Mouse (Mus musculus) spleen, postnatal 36 days (tissue): ENCODE measurements around the gene Efcab12.

Source experiments
- DNase-seq, 2 experiments: peaks; one replicate each; pipeline ENCODE4 v3.0.0; 2022; ENCODE audit warnings: low spot score in 2 of 2, mixed read lengths in 1 of 2

Gene Efcab12

DNA sequence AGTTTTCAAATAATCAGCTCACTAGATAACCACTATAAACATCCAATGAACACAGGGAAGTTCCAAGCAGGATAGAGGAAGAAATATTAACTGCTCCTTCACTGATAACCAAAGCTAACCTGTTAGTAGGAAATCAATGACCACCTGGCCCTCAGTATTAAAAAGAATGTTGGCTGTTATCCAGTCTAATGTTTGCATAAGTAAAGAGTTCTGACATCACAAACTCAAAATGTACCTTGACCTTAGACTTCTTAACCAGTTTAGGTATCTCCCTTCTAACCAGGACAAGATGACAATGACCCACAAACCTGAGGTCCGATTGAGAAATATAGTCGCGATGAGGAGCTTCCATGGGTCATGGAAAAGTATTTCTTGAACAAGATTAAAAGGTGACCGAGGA is 6.8 kb upstream of the Efcab12 start:
- DNase-seq, result no peak

DNA sequence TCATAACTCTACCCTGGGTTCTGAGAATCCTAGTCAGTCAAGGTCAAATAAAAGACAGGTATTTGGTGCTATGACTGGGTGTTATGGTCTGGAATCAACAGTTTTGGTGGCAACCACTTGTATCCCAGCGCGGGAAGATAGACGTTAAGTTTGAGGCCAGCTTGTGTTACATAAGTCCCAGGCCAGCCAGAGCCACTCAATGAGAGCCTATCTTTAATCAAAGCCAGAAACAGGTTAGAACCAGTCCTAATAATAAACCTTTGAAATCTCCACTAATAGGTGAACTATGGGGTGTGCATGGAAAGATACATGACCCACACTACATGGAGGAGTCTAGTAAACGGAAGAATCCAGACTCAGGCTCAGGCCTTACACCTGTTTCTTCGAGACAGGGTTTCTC is 533 bp upstream of the Efcab12 start:
- no peak for DNase-seq

DNA sequence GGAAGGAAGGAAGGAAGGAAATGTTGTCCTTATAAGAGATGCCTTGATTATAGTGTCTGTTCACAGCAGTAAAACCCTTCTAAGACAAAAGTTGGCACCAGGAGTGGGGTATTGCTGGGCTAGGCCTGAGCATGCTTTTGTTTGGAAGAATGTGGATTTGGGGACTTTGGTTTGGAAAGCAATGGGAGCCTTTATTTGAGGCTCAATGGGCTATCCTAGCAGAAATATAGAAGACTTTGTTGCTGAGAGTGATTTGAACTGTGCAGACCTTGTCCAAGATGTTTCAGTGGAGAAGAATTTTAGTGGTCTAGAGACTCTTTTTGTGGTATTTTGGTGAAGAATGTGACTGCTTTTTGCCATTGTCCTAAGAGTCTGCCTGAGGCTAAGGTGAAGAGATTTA is 4.4 kb downstream of the Efcab12 start:
- no peak for DNase-seq

DNA sequence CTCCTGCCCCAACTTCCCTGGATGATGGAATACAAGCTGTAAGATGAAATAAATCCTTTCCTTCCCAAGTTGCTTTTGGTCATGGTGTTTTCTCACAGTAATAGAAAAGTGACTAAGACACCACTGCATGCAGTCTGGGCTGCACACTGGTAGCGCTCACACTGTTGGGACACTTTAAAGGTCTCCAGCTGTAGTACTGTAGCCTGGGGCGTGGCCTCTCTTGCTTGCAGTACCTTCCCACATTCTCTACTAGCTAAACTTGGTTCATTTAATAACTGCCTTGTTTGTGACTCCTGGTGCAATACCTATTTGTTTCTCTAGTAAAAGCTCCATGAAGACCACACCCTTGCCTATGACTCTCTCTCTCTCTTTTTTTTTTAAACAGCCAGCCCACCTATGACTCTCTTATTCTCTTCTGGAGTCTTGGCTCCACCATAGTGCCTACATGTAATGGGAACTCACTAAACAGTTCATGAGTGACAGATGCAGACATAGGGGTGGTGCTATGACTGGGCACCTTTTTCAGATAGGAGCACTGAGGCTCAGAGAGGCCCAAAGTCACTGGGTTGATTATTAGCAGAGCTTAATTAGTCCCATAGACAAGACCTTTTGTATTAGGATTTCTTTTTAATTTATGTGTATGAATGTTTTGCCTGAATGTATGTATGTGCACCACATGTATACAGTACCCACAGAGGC is 5.9 kb downstream of the Efcab12 start:
- DNase-seq, result no peak

DNA sequence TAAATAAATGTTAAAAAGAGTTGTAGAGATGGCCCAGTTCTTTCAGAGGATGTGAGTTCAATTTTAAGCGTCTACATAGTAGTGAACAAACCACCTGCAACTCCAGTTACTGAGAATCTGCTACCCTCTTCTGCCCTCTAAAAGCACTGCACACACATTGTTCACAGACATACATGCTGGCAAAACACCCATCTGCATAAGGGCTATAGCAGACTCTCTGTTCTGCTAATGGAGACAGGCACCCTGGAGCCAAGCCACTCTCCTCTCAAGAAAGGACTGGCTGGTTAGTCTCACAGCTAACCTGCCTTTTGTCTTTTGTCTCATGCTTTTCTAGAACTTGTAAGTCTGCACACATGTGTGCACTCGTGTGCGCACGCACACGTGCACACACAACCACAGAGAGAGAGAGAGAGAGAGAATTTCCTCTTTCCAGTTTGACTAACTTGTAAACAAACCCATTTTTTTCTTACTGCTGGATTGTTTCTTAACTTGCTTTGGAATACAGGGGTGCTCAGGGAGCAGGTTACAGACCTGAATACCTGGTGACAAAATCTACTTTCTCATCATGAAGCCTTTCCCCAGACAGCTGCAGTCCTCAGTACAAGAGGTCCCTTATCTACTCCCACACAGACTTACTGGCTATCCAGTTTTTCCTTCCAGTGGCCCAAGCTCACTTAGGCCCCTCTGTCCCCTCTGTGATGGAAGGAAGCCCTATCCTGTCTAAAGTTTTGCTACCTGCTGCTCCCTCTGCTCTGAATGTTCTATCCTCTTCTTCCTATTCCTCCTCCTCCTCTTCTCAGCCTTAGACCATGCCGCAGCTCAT is 7.2 kb downstream of the Efcab12 start:
- DNase-seq, result no peak

DNA sequence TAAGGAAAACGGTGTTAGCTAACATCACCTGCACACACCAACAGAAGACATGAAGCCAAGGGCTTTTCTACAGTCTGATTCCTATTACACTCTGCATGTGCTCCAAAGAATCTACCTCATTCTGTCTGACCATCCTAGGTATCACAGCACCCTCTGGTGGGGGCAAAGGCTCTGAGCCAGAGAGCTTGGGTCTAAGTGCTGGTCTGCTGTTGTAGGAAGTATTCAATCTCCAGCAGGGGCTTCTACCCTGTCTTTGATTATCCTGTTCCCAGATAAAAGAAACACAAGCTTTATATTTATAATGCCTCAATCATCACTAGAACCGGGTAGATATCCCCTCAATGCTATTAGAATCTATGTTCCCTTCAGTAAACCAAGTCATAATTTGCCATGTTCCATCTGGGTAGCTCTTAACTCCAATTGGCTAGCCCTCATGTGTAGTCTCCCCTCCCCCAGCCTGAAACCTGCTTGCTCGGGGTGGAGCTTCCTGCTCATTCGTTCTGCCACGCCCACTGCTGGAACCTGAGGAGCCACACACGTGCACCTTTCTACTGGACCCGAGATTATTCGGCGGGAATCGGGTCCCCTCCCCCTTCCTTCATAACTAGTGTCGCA is 14.3 kb downstream of the Efcab12 start:
- peak; percentile 72 to 80 for DNase-seq

DNA sequence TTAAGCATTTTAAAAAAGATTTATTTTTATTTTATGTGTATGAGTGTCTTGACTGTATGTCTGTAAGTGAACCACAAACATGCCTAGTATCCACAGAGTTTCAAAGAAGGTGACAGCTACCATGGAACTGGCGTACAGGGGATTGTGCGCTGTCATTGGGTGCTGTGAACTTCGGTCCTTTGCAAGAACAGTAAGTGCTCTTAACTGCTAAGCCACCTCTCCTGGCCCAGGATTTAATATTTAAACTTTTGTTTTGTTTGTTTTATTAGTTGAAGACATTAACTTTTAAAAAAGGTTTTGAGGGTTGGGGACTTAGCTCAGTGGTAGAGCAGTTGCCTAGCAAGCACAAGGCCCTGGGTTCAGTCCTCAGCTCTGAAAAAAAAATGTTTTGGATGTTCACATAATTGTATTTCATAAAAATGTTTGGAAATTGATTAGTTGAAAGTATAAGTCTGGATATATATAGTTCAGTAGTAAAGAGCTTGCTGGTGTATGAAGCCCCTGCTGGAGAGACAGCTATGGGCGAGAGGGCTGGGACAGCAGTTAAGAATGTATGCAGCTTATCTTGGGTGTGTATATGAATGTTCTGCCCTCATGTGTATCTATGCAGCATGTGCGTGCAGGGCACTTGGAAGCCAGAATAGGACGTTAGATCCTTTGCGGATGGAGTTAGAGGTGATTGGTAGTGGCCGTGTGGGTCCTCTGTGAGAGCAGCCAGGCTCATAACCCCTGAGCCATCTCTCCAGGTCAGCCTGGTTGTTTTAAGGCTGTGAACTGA is 16.8 kb downstream of the Efcab12 start:
- DNase-seq, result no peak

DNA sequence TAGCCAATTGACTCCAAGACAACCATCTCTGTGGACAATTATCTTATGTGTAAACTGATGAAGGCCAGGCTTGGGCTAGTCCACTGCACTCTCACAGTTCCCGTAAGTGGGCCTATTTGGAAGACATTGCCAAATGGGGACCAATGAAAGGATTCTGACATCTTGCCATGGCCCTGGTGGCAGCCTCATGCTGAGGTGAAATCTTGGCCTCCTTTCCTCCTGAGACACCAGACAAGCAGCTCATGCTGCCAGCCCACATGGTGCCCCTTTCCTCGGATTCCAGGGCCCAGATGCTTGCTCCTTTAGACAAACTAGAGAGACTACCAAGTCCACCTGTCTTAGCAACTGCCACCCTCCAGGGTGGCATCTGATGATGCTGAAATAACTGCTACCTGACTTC is 20.1 kb downstream of the Efcab12 start:
- no peak for DNase-seq

DNA sequence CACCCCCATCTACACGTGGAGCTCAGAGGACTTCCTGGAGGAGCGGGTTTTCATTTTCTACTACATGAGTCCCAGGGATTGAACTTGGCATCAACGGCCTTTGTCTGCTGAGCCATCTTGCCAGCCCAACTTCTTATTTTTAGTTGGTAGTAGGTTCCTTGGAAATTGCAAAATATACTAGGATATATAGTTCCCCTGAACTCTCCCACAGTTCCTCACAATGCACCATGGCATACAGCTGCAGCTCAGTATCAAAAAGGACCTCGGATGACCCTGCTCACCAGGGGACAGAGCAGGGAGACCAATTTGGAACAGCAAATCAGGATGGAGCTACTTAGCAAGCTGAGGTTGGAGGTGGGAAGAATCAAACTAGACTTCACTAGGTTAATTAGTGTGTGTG is 23.2 kb downstream of the Efcab12 start:
- DNase-seq, result no peak

DNA sequence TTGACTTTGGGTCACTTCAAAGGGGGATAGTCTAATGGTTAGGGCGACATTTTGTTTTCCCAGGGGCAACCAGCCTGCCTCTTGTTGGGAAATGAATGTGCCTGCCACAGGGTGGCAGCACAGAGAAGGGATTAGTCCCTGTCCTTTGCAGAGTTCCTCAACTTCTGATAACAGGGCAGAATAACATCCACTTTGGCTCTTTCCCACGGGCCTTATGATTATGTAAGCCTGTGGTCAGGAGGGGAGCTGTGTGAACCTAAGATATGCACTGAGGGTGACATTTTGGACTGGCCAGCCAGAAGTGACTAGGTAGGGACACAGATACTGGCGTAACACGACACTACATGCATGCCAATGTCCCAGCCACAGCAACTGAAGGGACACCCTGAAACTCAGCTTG is 24.1 kb downstream of the Efcab12 start:
- DNase-seq, result peak; percentile 55 to 74

DNA sequence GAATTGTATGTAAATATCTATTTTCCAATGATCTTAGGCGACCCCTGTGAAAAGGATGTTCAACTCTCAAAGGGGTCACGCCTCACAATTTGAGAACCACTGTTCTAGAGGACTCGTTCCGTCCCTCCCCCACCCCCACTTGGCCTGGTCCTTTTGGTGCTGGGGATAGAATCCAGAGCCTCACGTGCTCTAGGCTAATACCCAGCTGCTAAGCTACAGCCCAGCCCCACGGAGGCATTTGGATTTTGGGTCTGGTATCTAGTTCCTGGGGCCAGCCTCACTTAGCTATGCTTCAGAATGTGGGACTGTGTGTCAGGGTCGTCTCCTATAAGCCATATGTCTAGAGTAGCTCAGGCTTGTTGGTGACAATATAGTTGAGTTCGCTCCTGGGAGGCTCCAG is 26.6 kb downstream of the Efcab12 start:
- no peak for DNase-seq

DNA sequence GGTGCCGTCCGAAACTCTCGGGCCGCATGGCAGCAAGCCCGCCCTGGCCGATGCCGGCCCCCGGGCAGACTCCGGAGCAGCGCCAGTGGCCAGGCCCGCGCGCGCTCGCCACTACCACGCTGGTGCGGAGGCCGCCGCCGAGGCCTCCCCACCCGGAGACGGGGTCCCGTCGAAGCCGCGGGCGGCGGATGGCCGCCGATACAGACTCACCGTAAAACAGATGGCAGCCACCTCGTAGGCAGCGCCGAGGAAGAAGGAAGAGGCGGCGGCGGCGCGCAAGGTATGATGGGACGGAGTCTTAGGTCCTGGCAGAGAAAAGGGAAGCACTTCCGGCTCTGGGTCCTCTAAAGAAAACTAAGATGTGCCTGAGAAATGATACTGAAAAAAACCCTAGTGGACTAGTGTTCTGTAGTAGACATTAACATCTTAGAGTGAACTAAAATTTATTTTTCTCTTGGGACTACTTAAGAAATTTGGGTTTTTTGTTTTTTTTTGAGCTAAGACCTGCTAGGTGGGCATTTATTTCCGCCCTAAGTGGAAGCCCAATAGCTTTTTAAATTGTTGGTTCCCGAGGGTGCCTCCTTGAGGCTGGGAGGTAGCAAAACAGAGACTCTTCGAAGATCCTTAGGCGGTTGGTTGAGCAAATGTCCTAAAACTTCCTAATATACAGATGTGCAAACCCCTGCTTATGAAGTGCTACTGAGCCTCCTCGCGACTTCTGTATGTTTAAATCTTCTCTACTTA is 29.6 kb downstream of the Efcab12 start, which contains the start of gene Rpl32:
Gene Rpl32 (minus strand): TSS at position 260 of the 744 bp plus-strand sequence.
- DNase-seq, result peak; percentile 81 to 87

DNA sequence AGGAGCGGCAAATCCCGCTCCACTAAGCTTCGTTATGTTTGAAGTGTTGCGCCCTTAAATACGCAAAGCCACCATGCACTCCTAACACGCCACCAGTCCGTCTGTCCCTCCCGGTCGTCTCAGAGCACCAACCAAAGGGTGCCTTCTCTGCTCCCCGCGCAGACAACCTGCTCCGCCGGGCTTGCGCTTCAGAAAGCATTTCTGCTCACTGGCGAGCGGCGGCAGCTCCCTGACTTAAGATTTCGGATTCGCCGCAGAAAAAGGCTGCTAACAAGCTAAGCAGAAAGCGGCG is 30.1 kb downstream of the Efcab12 start:
- peak in 1 of 2 experiments; percentile 19 for DNase-seq

DNA sequence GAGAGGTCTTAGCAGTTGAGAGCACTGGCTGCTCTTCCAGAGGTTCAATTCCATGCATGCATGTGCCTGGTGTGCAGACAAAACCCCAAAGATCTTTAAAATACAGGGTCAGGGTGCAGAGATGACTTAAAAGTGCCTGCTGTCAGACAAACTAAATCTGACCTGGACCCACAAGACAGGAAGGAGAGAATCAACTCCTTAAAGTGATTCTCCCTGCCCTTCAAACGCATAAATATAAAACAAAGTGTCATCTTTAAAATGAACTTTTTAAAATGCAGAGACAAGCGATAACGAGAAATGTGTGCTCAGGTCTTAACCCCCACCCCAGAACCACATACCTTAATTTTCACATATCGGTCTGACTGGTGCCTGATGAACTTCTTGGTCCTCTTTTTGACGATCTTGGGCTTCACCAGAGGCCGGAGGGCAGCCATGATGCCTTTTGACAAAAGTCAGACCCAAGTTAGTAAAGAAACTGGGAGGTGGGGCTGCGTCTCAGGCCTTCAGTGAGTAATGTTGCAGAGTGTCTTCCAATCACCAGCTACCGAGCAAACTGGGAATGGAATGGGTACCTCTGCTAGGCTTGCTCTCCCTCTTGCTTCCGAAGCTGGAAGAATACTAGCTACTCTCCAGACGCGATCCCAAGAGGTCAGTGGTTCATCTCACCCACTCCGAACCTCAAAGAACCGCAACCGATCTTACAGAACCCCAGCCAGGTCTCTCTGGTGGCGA is 30.6 kb downstream of the Efcab12 start:
- DNase-seq, result no peak

DNA sequence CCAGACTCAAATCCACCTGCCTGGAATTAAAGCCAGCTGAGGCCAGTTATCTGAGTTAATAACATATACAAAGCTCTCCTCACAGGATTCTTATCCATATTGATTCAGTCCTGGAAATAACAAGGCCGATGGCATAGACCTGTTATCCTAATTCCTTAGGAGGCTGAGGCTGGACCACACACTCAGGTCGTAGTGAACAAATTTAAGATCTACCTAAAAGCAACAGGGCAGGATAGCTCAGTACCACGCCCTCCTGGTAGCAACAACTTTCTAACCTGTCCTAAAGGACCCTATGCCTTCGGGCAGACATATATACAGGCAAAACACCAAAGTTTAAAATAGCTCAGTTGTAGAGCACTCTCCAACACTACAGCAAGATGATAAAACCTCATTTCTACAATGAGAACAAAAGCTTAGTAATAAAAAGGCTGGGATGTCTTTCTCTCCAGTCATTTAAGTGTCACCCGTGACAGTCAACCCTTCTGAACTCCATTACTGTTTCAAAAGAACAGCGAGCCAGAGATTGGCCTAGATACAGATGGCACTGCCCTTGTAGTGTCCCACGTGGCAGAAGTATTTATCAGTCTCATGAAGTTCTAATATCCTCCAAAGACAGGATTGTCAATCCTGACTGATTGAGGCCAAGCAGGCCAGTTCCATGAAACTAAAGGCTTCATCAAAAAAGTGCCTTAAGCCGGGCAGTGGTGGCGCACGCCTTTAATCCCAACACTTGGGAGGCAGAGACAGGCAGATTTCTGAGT is 33.6 kb downstream of the Efcab12 start:
- DNase-seq, result no peak

DNA sequence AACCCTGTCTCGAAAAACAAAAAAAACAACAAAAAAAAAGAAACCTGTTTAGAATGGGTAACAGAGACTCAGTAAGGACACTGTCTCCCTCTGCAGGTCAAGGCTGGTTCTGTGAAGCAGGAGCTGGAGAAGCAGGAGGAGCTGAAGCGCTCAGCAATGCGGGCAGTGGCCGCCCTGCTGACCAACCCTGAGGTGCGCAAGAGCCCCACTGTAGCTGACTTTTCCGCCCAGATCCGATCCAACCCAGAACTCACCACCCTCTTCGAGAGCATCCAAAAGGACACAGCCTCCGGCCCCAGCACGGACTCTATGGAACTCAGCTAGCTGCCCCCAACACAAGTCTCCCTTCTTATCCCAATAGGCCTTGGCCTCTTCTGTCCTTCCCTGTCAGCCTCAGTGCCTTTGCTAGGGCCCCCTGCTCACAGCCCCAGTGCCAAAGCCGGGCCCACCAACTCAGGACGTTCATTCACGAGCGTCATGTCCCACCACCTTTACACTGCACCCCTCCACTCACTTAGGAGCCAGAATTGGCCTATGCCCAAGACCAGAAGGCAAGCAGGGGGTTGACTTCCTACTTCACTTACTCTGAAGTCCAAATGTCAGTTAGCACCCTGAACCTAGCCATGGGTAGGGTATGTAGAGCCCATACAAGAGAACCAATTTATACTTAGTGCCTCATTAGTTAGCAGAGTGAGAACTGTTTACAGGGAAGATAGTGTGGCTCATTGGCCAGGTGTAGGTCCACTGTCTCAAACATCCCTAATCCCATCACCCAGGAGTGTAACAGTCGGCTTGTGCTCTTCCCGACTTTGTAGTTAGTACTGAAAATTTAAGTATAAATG is 34.5 kb downstream of the Efcab12 start:
- peak; percentile 41 to 45 for DNase-seq

DNA sequence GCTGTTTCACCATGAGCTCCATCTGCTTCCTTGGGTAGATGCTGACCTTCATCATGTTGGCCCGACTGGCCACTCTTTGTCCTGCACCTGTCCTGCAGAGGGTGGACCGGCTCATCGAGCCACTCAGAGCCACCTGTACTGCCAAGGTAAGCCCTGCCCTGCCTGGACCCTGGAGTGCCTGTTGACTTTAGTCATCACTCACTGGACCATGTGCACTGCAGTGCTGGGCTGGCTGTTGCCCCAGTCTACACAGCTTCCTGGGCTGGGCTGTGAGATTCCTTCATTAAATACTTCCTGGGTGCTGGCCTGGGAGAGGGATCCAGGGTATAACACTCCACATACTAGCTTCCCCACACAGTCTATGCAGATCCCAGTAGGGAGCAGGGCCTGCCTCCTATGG is 36.4 kb downstream of the Efcab12 start:
- no peak for DNase-seq

DNA sequence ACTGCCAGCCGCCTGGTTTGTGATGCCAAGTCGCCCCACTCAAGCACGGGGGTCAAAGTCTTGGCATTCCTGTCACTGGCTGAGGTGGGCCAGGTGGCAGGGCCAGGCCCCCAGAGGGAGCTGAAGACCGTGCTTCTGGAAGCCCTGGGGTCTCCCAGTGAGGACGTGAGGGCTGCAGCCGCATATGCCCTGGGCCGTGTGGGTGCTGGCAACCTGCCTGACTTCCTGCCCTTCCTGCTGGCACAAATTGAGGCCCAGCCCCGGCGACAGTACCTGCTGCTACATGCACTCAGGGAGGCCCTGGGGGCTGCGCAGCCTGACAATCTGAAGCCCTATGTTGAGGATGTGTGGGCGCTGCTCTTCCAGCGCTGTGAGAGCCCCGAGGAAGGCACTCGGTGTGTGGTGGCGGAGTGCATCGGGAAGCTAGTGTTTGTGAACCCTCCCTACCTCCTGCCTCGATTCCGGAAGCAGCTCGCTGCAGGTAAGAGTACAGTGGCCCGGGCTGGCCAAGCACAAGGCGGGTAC is 45.5 kb downstream of the Efcab12 start:
- DNase-seq, result no peak
